Mouse (Mus musculus): ENCODE measurements around the gene Acot8.

DNA sequence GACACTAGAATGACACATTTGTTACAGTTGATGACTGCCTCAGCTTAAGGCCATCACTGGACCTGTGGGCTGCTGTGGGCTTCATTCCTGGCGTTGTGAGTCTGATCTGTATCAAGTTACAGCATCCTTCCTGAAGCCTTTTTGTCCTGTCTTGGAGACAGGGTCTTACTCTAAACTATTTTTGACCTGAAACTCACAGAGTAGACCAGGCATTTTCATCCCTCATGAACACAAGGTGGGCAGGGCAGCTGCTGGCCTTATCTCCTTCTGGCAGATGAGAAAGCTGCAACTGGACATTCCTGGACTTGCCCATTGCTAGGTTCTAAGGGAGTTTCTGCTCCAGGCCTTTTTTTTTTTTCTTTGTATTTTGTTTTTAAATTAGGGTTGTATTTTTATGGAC is 46.0 kb downstream of the Acot8 start:
- TF ChIP-seq CTCF (IDR thresholded peaks at IDR 0.05; ENCODE audit: low read depth) (no peak), EP300 (optimal IDR thresholded peaks at IDR 0.05) (no peak)
